Mouse (Mus musculus): ENCODE measurements around the gene Atg7.

- TF ChIP-seq ZNF384 (IDR thresholded peaks at IDR 0.05; ENCODE audit: low read depth, low read length) (no peak), ZC3H11A (IDR thresholded peaks at IDR 0.05; ENCODE audit: borderline replicate concordance, low read depth, low read length) (no peak)
These were observed 208.8 kb downstream of the Atg7 start for GRCm38 (mm10) chr6:114851688-114852087.
